Mouse (Mus musculus) embryo, embryonic 11.5 days (tissue): ENCODE data around the gene Ccdc14.
"Not testable (repeated sequence)": the region's sequence is repeated elsewhere in the genome, so short reads cannot be mapped to it uniquely, and the experiment has no call there.

Experiments
- DNase-seq: peaks from one replicate; pipeline ENCODE4 v3.0.0-alpha.2; 2012; ENCODE audit warnings: low read depth, low spot score

The Ccdc14 gene

GRCm38 (mm10) chr16:34690334-34691144 is at the start of gene Ccdc14:
Gene Ccdc14, plus strand, starts transcription at chr16:34690616.
- DNase-seq: peak; percentile 79

DNA sequence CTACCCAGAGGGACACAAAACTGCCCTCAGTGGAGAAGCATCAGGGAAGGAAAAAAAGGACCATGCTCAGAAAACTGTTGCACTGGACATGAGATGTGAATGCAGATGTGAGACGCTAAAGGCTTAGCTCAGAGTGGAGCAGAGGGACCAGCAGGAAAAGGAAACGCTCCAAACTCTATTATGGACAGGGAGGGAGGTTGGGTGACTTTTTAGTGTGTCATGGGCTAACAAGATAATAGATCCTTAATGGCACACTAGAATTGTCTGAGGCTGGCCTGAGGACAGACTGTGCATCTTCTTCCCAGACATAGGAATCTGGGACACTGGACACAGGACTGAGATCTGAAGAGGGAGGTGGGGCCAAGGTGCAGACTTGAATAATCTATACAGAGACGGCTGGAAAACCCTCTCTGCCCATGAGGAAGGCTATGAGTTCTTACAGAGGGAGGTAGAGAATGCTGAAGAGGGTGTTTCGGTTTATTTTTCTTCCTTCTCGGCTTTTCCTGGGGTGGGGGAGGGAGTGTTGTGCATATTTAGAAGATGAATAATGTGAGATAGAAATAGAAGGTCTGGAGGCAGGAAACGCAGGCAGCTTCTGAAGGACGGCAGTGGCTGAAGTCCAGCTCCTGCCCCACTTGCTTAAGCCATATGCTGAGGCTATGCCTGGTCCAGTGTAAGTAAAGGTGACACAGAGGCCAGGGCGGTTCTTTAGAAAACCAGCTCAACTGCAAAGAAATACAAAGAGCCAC is 46.7 kb upstream of the Ccdc14 start:
- DNase-seq: no peak

DNA sequence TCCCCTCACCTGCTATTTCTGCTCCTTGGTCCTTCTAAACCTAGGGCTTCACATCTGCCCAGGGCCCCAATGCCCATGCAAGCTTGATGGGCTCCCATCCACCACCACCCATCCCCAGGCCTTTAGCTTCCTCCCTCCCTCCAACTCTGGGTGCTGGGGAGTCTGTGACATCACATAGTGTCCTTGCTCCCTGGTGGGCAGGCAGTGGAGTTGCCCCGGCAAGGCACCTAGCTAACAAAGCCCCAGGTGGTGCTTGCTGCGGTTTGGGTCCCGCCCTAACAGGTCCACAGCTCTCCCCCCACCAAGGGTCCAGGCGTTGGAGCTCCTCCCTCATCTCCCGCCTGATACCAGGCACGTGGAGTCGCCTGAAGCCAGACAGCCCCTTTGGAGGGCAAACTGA is 40.8 kb upstream of the Ccdc14 start, which contains the start of gene Ropn1:
Gene Ropn1, plus strand, starts transcription at position 301 of the 400 bp plus-strand sequence.
- DNase-seq: no peak

- DNase-seq: no peak
These were observed 37.4 kb upstream of the Ccdc14 start for GRCm38 (mm10) chr16:34653023-34653422.

GRCm38 (mm10) chr16:34657566-34657965 is 32.9 kb upstream of the Ccdc14 start:
- not testable (repeated sequence) for DNase-seq

- DNase-seq: no peak
These were observed 32.4 kb upstream of the Ccdc14 start for GRCm38 (mm10) chr16:34657983-34658382.

DNA sequence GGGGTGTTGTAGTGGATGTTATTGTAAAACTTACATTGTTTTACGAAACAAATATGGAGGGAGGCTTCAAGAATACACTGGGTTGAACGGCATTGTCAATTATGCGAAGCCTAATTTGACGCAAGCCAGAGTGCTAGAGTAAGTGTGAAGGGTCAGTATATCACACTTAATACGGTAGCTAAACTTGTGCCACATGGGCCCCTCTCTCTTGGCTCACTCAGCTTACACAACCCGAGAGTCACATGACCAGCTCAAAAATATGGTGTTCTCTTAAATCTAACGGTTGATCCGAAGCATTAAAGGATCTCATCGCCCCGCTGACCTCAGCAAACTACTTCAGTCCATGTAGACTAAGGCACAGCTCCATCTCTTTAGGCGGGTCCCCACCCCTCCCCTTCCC is 32.0 kb upstream of the Ccdc14 start:
- no peak for DNase-seq

DNA sequence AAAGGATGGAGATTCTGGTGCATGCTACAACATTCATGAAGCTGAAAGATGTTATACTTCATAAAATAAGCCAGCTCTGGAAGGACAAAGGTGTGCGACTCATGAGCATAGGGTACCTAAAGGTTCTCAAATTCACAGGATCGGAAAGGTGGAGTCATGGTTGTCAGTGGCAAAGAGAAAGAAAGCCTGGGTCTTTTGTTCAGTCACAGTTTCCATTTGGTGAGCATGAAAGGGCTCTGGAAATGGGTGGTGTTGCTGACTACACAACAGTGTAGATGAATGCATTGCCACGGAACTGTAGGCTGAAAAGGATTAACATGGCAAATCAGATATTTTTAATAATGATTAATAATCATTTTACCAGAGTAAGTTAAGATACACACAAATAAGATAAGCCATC is 25.9 kb upstream of the Ccdc14 start:
- no peak for DNase-seq

DNA sequence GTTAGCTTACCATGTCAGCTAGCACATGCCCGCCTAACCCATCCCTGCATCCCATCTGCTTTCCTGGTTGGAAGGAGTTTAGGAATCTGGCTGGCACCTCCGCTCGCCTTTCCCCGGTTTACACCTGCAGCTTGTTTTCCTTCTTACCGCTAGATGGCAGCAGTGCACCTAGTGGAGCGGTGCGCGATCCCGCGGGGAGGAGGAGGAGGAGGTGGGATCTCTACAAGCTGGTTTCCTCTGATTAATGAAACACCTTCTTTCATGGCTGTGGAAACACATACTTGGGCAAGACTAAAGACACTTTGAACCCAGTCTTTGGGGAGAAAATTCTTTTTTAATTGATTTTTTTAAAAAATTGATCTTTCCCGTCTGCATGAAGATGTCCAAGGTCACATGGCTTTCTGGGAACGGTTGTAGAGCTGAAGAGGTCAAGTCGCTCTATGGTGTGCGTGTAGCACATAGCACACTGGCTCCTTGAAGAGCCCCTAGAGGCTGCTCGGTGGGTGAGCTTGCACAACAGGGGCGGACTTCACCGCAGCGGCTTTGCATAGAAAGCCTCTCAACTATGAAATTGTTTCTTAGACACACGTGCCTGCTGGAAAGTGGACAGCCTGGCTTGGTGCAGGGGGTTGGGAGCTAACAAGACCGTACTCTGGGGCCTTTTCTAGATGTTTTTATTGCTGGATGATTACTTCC is 23.2 kb upstream of the Ccdc14 start:
- DNase-seq: peak; percentile 70

DNA sequence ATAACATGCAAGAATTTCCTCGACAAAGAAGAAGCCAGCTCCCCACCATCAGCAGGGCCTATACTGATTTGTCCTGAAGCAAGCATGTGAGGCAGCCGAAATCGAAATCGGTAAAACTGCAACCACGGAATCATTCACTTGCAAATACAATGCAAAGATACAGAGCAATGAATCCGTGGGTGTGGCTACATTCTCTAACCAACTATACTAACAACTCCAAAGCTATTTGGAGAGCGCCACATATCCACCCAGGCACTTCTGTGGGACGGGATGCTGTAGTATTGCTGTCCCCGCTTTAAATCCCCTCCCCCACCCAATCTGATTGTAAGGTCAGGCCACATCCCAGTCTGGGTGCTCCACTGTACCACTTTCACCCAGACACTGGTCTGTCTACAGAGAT is 22.1 kb upstream of the Ccdc14 start:
- no peak for DNase-seq

DNA sequence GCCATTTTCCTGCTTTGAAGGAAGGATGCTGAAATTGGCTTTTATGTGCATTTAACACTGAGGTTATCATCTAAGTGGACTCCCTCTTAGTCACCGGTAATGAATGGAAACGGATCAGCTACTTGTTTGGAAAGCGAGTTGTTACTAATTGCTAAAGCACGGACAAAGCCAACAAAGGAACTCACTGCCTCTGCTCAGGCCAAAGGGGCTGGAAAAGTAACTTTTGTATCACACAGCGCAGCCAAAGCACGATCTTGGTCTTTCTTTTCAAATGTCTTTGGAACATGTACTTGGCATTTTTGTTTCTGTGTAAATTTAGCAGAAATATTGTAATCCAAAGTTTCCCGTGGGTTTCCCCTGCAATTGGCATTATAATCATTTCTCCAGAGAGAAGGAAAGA is 18.4 kb upstream of the Ccdc14 start:
- DNase-seq: no peak

- DNase-seq: no peak
These were observed 17.6 kb upstream of the Ccdc14 start for GRCm38 (mm10) chr16:34672822-34673221.

DNA sequence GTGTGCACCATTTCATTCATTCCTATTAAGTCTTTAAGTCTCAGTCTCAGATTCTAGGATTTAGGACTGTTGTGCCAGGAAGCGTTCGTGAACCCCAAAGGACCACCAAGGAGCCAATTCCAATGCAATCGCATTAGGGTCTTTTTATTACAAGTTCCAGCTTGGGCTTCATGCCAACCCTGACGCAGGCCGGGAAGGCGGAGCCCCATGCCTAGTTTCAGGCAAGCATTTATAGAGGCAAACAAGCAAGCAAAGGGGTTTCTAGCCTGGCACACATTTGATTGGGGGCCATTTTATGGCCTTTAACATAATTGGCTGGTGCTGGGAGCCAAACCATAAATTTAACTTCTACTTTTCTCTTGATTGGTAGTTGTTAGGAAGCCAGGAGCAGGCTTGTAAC is 16.1 kb upstream of the Ccdc14 start:
- no peak for DNase-seq

DNA sequence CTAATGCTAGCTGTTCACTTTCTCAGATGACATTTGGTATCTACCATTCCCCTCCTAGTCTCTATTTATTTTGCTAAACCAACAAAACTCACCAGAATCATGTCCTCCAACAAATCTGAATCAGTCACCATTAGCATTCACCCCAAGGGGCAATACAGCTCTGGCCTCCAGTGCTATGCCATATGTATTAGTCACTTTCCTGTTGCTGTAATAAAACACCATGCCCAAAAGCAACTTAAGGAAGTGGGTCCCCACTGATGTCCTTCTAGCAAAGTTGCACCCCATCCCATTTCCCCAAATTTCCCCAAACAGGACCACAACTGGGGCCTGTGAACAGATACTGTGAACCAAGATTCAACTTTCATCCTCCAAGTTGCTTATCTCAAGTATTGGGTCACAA is 8.6 kb upstream of the Ccdc14 start:
- DNase-seq: no peak

DNA sequence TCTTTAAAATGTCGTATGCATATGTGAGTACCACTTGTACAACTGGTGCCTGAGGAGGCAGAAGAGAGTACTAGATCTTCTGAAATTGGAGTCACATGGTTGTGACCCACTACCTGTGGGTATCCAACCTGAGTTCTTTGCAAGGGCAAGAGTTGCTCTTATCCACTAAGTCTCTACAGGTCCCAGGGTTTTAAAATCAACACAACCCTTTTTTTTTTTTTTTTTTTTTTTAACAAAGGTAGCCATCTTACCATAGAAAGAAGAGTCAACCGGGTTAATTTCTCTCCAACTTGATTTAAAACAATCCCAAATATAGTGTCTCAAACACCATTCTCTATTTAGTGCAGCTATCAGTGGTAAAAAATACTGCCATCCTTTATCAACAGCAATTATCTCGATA is 537 bp upstream of the Ccdc14 start:
- DNase-seq: no peak

- DNase-seq: no peak
These were observed 740 bp downstream of the Ccdc14 start for GRCm38 (mm10) chr16:34691156-34691555.

- no peak for DNase-seq
These were observed 4.1 kb downstream of the Ccdc14 start for GRCm38 (mm10) chr16:34694477-34694876.

- DNase-seq: not testable (repeated sequence)
These were observed 8.3 kb downstream of the Ccdc14 start for GRCm38 (mm10) chr16:34698721-34699120.

GRCm38 (mm10) chr16:34700165-34700827 is 9.9 kb downstream of the Ccdc14 start:
- DNase-seq: peak; percentile 73

- no peak for DNase-seq
These were observed 10.4 kb downstream of the Ccdc14 start for GRCm38 (mm10) chr16:34700828-34701216.

GRCm38 (mm10) chr16:34706019-34706418 is 15.6 kb downstream of the Ccdc14 start:
- DNase-seq: no peak

GRCm38 (mm10) chr16:34706487-34706946 is 16.1 kb downstream of the Ccdc14 start:
- DNase-seq: no peak
